Mouse (Mus musculus) lung, postnatal 25 days (tissue): ENCODE measurements at regions not wholly inside any gene's neighbourhood (a gene's known extent, or its start where the extent isn't known, plus 50 kb on each side); places are given as distances from the start of the nearest gene placed in this dataset.
"Not testable (repeated sequence)": the region's sequence is repeated elsewhere in the genome, so short reads cannot be mapped to it uniquely, and the experiment has no call there.

Source experiments
- DNase-seq: peaks from one replicate; pipeline ENCODE4 v3.0.0; 2022; ENCODE audit warnings: low spot score

GRCm38 (mm10) chr7:138497771-138498170 lies 100.2 kb upstream of the Tcerg1l start:
- DNase-seq = no peak

- DNase-seq = no peak
Observed at GRCm38 (mm10) chr7:138497202-138497601, 99.7 kb upstream of the Tcerg1l start.

GRCm38 (mm10) chr7:138493661-138494060 lies 96.1 kb upstream of the Tcerg1l start:
- no peak for DNase-seq

DNA sequence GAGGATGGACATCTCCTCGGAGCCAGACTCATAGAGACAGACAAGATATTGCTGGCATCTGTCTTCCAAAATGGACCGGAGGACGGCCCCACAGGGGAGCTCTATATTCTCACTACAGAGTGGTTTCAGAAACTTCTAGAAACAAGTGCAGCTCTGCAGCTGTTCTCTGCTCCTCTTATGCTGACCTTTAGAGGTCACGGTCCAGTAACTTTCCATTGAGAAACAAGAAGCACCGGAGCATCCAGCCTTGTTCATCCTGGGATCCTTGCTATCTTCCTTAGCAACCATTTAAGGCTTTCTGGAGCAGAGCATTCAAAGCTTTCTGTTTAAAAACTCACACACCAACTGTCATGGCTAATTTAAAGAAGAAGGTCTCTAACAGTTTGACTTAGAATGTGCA lies 94.7 kb upstream of the Tcerg1l start:
- DNase-seq = no peak

GRCm38 (mm10) chr7:138489471-138489870 lies 91.9 kb upstream of the Tcerg1l start:
- no peak for DNase-seq

DNA sequence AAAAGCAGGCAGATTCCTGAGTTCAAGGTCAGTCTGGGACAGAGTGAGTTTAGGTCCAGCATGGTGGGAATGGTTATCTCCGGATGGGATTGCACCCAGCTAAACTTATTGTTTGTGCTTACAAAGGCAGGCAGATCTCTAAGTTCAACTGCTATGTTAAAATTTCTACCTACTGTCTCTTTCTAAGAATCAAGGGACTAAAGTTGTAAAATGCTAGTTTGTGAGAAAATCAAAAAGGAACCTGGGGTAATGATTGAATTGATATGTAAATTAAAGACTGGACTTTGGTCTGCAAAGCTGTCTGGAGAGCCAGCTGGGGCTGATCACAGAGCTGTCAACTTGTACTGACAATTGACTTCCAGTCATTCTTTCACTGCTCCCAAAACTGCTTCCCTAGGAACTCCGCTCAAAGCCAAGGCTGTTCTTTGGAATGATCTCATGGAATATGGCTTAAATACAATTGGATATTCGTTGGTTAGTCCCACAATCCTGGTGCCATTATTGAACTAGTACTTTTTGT lies 90.7 kb upstream of the Tcerg1l start:
- DNase-seq = no peak

DNA sequence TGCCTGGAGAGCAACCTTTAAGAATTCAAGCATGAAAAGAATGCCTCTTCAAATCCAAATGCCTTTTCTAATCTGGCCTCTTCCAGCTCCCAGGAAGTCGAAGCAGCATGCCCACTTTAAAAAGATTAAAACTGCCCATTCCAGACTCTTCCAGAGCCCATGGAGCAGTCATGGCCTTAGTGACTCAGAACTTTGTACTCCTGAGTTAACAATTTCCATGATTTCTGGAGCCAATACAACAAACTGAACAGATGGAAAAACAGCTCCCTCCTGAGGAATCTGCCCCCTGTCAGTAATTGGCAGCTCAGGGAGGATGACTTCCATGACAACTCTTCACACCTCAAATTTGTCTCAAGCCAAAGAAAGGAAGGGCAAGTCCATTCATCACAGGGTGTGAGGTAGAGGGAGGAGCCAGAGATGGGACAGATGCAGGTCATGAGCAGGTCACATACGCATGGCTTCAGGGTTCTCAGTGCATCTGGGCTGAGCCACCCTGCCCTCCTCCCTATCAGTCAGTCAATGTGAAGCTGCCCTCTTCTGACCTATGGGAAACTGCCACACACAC lies 75.4 kb upstream of the Tcerg1l start:
- DNase-seq = no peak

- DNase-seq = no peak
Observed at GRCm38 (mm10) chr7:138472371-138472770, 74.8 kb upstream of the Tcerg1l start.

DNA sequence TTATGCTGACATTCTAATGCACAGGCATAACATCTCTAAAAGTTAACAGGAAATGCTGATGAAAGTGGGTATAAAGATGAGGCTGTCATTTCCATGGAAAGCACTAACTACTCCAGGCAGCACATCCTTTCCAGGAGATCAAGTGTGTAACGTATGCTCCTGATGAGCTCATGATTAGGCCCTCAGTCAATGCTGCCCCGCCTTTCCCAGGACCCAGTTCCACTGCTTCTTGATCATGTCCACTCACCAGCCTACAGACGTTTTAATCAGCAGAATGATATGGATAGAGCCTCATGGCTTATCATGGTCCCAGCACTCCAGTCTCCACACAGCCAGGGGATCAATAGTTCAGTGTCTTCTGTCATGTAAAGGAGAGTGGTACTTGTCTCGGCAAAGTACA lies 71.7 kb upstream of the Tcerg1l start:
- DNase-seq = no peak

- no peak for DNase-seq
Observed at GRCm38 (mm10) chr7:138468436-138468835, 70.9 kb upstream of the Tcerg1l start.

DNA sequence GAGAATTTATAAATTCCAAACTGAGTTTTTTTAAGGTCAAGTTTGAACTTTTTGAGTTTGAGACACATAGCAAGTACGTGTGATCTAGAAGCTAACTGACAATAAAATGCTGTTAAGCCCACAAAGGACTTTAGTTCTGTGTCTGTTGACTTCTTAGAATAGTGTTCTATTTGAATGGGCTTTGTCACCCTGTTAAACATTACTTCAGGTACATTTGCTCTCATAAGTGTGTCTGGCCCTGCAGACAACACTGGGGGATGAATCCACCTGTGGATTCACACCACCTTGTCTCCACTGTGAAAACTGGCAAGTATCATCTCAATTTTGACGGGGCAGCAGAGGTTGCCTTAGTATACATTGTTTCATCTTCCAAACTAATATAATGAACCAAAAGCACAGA lies 70.5 kb upstream of the Tcerg1l start:
- no peak for DNase-seq

- DNase-seq = no peak
Observed at GRCm38 (mm10) chr7:138467386-138467785, 69.9 kb upstream of the Tcerg1l start.

- DNase-seq = no peak
Observed at GRCm38 (mm10) chr7:138457964-138458363, 60.4 kb upstream of the Tcerg1l start.

- DNase-seq = no peak
Observed at GRCm38 (mm10) chr7:138455371-138455770, 57.8 kb upstream of the Tcerg1l start.

- not testable (repeated sequence) for DNase-seq
Observed at GRCm38 (mm10) chr7:138454498-138455225, 57.1 kb upstream of the Tcerg1l start.

- DNase-seq = no peak
Observed at GRCm38 (mm10) chr7:138451321-138451720, 53.8 kb upstream of the Tcerg1l start.

DNA sequence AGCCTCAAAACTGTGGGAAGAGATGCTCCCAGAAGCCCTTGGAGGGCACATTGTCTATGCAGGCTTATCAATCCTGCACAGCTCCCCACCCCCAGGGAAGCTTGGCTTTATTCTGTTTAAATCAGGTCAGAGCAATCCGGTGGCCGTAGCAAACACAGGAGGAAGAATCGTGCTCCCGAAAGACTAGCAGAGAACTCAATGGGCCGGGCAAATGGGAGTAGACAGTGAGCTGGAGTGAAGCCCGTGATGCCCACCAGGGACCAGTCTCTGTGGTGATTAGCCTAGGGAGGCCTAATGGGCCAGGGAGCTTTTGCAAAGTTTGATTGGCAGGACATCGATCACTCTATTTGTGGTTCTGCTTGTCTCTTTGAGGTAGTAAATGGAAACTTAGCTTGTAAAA lies 51.0 kb upstream of the Tcerg1l start:
- DNase-seq = no peak
